Mouse (Mus musculus): ENCODE measurements at regions not wholly inside any gene's neighbourhood (a gene's known extent, or its start where the extent isn't known, plus 50 kb on each side); places are given as distances from the start of the nearest gene placed in this dataset.

DNA sequence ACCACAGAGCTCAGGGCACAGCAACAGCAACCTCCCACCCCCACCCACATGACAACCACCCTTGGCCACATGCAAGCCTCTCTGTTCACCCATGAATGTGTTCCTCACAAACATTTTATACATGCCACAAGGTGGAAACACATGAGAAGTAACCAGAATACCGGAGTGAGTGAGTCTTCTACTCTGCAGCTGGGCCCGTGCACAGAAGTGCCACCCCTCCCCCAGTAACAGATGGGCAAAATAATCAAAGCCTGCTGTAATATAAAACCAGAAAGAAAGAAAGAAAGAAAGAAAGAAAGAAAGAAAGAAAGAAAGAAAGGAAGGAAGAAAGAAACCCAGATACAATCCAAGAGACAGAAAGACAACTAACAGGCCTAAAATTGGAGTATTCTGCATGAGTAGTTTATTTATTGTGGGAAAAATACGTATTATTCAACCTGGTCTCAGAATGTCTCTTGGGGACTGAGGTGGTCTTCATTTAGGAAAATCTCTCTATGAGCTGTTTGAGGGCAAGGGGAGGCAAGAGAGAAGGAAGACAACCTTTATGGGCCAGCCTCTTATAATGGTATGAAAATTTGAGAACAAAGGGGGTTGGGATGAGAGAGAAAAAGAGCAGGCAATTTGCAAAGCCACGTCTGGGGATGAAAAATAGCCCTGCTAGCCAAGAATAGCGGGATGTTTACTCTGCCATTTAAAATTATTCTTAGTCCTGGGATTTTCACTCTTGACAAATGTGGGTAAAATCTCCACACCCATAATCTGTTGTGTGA, 160.2 kb downstream of the Sox4 start:
- no peak for DNase-seq

DNA sequence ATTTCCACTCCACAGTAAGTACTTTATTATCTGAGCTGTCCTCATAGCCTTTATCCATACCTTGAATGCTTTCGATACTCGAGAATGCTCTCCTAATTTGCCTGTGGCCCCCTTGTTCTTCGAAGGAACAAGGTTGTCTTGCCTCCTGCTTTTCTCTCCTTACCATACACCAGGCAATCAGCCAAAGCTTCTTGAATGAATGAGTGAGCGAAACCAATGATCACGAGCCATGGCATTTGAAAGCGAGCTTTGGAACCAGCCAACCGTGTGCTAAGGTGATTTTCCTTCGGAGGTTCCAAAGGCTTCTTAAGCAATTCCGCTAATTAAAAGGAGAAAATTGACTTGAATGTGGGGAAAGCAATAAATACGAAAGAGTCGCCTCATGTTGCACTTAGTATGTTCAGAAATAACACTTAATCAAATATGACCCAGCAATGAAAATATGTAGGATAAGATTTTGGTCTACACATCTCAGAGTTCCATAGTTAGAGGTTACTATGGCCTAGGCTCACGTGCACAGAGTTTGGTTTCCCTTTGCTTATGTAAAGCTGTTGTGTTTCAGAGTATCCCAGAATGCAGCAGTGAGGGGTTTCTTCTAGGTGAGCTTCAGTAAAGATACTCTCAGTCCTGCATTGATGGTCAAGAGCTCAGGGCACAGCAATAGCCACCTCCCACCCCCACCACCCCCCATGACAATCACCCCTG, 160.9 kb downstream of the Sox4 start:
- DNase-seq: no peak

DNA sequence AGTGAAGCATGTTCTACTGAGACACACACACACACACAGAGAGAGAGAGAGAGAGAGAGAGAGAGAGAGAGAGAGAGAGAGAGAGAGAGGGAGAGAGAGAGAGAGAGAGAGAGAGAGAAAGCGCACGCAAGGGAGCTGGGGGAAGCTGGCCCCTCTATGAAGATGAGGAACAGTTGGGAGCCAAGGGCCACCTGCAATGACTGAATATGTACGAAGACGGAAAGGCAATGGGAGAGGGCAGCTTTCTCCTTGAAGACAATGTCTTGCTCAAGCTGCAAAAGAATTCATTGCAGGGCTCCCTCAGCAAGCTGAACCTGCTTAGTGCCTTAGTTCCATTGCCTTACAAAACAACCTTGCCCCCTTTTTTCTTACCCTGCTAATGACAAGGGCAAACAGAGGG, 163.1 kb downstream of the Sox4 start:
- DNase-seq: no peak

- no peak for DNase-seq
Measured at GRCm38 (mm10) chr13:28787331-28787643, 166.2 kb downstream of the Sox4 start.

GRCm38 (mm10) chr13:28786629-28787330, 166.7 kb downstream of the Sox4 start:
- DNase-seq: no peak

GRCm38 (mm10) chr13:28782497-28783246, 170.8 kb downstream of the Sox4 start:
- no peak for DNase-seq

DNA sequence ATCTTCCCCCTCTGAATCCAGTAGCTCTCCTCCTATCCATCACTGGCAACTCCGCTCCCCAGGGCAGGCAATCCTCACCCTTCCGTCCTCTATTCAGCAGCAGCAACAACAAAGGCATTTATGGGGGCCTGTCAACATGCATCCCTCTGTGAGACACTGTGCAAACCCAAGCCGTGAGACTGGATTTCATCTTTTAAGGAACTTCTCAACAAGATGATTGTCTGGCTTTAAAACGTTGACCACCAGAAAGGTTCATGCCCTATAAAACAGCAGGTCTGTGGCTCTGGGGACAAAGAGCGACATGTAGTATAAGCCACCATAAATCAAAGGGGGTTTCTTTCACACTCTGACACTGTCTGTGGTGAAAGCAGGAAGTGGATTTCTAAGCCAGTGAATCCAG, 171.4 kb downstream of the Sox4 start:
- DNase-seq: no peak

DNA sequence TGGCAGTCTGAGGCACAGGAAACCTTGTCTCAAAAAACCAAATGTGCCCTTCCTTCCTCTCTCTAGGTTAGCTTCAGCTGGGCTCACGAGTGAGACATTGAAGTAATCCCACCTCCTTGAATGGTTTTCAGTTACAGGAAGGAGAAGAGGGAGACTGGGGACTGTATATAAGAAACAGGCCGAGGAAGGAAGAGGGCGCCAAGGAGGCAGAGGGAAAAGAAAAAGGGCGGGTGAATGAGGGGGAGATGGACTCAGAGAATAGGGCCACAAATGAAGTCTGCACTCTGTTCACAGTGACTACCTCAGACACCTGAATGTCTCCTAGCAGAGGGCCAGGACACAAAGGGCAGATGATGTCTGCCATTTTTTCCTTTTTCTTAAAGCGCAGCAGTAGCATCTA, 171.9 kb downstream of the Sox4 start:
- DNase-seq: no peak

- no peak for DNase-seq
Measured at GRCm38 (mm10) chr13:28780462-28780861, 173.1 kb downstream of the Sox4 start.

- DNase-seq: no peak
Measured at GRCm38 (mm10) chr13:28775142-28775815, 178.2 kb downstream of the Sox4 start.

DNA sequence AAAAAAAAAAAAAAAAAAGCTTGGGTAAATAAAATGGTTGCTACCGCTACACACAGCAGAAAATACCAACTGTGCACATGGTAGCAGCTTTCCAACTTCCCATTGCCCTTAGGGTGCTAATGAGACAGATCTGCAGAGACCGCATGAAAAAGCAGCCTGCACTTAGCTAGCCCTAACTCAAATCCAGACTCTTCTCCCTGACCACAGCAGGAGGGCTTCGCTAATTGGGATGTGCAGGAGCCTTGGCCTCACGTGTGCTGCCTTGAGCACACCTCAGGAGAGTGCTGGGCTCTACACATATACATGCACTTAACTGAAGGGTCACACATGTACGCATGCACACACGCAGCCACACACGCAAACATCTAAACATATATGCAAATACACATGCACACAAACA, 178.9 kb downstream of the Sox4 start:
- DNase-seq: no peak

DNA sequence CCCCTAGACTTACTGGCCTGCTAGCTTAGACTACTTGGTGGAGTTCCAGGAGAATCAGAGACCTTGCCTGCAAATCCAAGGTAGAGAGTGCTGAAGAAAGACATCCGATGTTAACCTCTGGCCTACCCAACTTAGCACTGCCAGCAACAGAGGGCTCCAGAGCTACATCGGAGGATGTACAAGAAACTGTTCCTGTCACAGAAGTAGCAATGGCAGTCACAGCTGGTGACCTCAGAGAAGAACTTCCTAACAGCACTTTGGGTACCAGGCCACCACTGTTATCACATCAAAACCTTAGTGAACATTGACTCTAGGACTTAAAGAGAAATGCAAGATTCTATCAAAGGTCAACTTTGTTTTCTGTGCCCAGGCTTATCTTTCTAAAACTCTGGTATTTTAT, 180.0 kb downstream of the Sox4 start:
- no peak for DNase-seq

- DNase-seq: no peak
Measured at GRCm38 (mm10) chr13:28770531-28770930, 183.0 kb downstream of the Sox4 start.

DNA sequence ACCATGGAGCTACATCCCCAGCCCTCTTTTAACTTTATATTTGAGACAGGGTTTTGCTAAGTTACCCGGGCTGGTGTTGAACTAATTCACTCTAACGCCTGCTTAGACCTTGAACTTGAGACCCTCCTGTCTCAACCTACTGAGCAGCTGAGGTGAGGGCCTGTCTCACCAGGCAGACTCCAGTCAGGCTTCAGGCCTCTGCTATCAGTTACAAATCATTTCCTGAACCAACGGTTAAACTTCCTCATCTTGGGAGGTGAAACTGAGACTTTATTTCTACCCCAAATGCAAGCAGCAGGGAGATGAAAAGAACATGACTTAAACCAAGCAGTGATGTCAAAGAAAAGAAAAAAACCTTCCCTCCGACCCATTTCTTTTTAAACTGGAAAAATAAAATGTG, 183.5 kb downstream of the Sox4 start:
- DNase-seq: no peak

GRCm38 (mm10) chr13:28768717-28769426, 184.6 kb downstream of the Sox4 start:
- DNase-seq: no peak

GRCm38 (mm10) chr13:28762555-28762954, 191.0 kb downstream of the Sox4 start:
- DNase-seq: no peak

DNA sequence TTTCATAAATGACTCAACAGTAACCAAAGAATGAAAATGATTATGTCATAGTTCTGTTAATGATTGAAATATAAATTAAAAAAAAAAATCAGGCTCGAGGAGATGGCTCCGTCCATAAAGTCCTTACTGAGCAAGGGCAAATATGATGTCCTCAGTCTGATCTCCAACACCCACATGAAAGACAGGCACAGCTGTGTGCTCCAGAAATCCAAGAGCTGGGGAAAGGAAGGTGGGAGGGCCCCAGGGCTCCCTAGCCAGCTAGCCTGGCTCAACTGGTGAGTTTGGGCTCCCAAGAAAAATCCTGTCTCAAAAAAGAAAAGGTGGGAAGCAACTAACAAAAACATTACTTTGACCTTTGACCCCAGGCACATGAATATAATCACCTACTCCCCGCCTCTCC, 194.5 kb downstream of the Sox4 start:
- no peak for DNase-seq

DNA sequence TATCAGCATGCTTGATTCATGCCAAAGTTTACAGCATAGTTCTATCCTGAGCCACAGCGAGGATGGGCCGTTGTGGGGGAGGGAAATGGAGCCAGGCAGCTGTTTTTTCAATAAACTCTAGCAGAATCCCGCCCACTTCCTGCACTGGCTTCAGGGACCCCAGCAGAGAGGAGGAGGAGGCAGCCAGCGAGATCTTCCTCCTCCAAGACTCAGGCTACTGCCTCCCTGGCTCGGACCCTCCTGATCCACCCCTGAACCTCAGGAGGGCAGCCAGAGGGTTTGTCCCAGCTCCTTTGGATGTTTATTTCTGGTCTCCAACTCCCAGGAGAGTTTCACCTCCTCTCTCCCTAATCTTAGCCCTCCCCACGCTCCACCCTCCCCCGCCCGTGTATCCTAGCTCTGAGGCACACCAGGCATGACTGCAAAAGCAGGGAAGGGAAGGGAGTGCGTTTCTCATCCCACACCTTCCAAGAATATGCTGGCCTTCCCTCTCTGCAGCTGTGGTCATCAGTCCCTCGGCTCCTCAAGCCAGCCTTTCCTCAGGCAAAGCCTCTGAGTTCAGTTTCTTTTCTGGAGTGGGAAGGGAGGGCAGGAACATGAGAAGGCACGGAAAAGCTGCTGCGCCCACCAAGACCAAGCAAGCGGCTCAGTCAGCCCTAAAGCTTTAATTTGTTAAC, 195.5 kb downstream of the Sox4 start:
- DNase-seq: peak; percentile 35

DNA sequence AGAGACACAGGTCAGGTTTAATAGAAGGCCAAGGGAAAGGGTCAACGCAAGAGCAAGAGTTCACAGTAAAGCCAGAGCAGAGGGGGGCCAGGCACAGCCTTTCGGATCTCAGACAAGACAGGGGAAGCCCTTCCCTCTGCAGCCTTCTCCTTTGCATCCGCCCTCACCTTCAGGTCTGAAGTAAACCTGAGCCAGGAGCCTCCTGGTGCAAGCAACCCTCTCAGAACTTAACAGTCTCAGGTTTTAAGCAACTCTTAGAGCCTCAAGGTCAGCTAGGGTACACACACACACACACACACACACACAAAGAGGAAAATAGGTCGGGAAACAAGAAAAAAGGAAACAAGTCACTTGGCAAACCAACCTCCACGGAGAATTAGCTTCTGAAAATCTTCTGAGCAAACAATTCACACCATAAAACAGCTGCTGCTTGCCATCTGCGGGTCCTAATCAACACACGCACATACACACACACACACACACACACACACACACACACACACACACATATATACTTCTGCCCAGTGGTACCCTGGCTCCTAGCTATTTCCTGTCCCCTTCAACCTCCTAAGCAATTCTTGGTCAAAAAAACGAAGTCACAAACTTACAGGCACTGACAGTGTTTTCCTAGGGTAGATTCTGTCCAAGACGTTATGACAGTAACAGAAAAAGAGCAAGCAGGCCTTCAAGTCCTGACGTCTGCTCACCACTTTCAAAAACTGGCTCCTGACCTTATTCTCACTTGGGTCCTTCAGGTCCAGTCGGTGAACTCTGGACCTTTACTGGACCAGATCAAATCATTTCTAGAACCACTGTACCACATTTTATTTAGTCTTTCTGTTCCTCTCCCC, 196.4 kb downstream of the Sox4 start:
- DNase-seq: no peak

DNA sequence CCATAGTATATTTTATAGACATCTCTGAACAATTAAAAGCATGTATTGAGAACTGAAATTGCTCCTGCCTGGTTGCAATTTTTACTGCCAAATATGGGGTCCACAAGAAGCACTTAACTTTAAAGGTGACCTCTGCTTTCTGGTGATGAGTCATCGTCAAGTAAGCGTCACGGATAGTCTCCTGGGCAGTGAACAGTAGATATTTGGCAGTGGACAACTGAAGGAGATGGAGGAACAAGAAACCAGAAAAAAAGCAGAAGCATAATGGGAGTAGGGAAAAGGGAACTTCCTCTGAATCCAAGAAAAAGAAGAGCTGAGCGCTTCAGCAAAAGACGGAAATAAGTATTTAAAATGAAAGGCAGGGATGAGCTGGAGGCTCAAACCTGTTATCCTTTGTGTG, 199.3 kb downstream of the Sox4 start:
- DNase-seq: no peak

Measured in right cerebral cortex, postnatal 4 days (tissue).